8 mouse cellular contexts compared by ENCODE assay signal in the genomic region with DNA sequence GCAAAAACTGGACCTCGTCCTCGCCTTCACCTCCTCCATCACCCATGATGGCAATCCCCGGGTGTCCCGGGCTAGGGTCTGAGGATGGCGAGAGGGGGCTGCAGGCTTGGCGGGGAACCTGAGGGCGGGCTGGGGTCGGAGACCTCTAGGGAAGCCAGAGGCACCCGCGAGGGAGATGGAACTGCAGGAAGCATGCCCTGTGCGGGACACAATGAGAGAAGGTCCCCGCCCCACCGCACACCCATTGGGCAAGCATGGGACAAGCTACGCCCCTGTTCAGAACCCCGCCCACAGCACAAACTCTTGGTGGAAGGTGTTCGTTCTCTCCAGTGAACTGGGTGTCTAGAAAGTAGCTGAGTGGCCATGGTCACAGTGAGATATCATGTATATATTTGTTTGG. TPM values are rescaled to one million over a fixed set of nuclear protein-coding genes. Genes with fewer than 3 reads are reported as not detected.
DNase-seq lines count a peak whose midpoint lies in the region; ATAC-seq lines count a peak whose summit lies in the region.

A gene (minus strand): TSS at position 210 of the 400 bp plus-strand sequence.

- H3K27me3 ChIP-seq in neural tube, embryonic 14.5 days (ENCODE audit: control insufficient read depth, insufficient read depth, low read length): no peaks in the 10 kb centered on the region

- H3K4me2 ChIP-seq in neural tube, embryonic 14.5 days (ENCODE audit: low read depth, low read length): peak within 1 kb of the TSS; percentile 23

- H3K9ac ChIP-seq in neural tube, embryonic 14.5 days (replicated peaks; ENCODE audit: low read depth, low read length): no peak within 1 kb of the TSS

- ATAC-seq in neural tube, embryonic 14.5 days (ENCODE audit: low read depth): peak; percentile 44; the same call in 1 of the 2 replicates

- DNase-seq in heart, adult 18-20 months: peak; percentile 14 to 22
- no peak for DNase-seq in heart, postnatal 25 days (ENCODE audit: low spot score)
- DNase-seq in c-Kit-negative CD71-positive TER-119-positive erythroid progenitor cells, embryonic 14.5 days (ENCODE audit: low read depth, low spot score): peak; percentile 13
- peak; percentile 75 for DNase-seq in gastrocnemius, postnatal 10 days
- peak; percentile 13 for DNase-seq in kidney, adult 11 months
- DNase-seq in lung, adult 18-20 months: peak; percentile 65 to 72
- no peak for DNase-seq in right cerebral cortex, postnatal 10 days (ENCODE audit: low spot score in 2 of 2)

- WGBS in neural tube, embryonic 14.5 days: under 1% methylated on average over 16 of the region's 16 CpGs

- H3K4me1 ChIP-seq in neural tube, embryonic 14.5 days (ENCODE audit: control insufficient read depth, insufficient read depth, low read length): no peaks in the 10 kb centered on the region

- H3K4me3 ChIP-seq in neural tube, embryonic 14.5 days (ENCODE audit: low read depth, low read length): no peak within 1 kb of the TSS; the same call in 1 of the 2 replicates

- intact Hi-C loops in heart, postnatal 25 days (cut with DNase I): loop anchor here (5.0 kb wide), 2 partner anchors 122 to 172 kb away; a partner anchor contains a TSS

- H3K9me3 ChIP-seq in neural tube, embryonic 14.5 days (ENCODE audit: control insufficient read depth, low read length): no peaks in the 10 kb centered on the region

- no peak within 1 kb of the TSS for H3K27ac ChIP-seq in neural tube, embryonic 14.5 days (ENCODE audit: low read depth, low read length)

- H3K36me3 ChIP-seq in neural tube, embryonic 14.5 days (ENCODE audit: control insufficient read depth, insufficient read depth, low read length): no peaks in the 10 kb centered on the region

RNA-seq across cellular contexts. Expression of the gene that starts here (rescaled TPM):
- total RNA-seq in heart, adult 18-20 months (2021): under 1 TPM; 0.07 to 0.13 TPM
- total RNA-seq in heart, postnatal 25 days (2021): not detected
- total RNA-seq in gastrocnemius, postnatal 10 days (2021): 100 to 1,000 TPM; 715 to 728 TPM
- polyA plus RNA-seq in neural tube, embryonic 14.5 days (2014; fragmentation: Nextera tagmentation; extraction: Ambion mirVana): 5.9 and 11.6 TPM in 2 replicates

Comparison
In these comparisons a context has a peak if more than half of its experiments do, and no peak if none do; other contexts are left out.
1. RNA of the gene that starts here (total RNA-seq): 715 to 728 TPM in gastrocnemius, postnatal 10 days; 0.07 to 0.13 TPM in heart, adult 18-20 months and not detected in heart, postnatal 25 days; every median in the first group is over 100 times any median in the second.
2. Peak in DNase-seq in heart, adult 18-20 months; RNA of the gene not detected or under 1 TPM.
3. DNase-seq: peak in c-Kit-negative CD71-positive TER-119-positive erythroid progenitor cells, embryonic 14.5 days (single experiment), gastrocnemius, postnatal 10 days (single experiment), kidney, adult 11 months (single experiment) and lung, adult 18-20 months (2 of 2); none in heart, postnatal 25 days (single experiment) and right cerebral cortex, postnatal 10 days (0 of 2).